Mouse (Mus musculus) small intestine, adult 2 months (tissue): Measurements from ENCODE around the gene Zfp316.

Experiments used
- CTCF ChIP-seq: fragments of 200-500 bp; IDR thresholded peaks from 2 replicates; pipeline ENCODE4 v1.5.1; 2012; ENCODE audit warnings: low read depth, mild to moderate bottlenecking, control low read depth, inconsistent platforms, low read length, moderate library complexity, mixed read lengths; ENCODE audit not compliant: insufficient replicate concordance, insufficient read length; ENCODE audit errors: extremely low read depth
- POLR2A ChIP-seq: fragments of 200-500 bp; IDR thresholded peaks from 2 replicates; pipeline ENCODE4 v1.6.1; 2012; ENCODE audit warnings: low read depth, mild to moderate bottlenecking, control low read depth, inconsistent platforms, low read length, moderate library complexity

DNA sequence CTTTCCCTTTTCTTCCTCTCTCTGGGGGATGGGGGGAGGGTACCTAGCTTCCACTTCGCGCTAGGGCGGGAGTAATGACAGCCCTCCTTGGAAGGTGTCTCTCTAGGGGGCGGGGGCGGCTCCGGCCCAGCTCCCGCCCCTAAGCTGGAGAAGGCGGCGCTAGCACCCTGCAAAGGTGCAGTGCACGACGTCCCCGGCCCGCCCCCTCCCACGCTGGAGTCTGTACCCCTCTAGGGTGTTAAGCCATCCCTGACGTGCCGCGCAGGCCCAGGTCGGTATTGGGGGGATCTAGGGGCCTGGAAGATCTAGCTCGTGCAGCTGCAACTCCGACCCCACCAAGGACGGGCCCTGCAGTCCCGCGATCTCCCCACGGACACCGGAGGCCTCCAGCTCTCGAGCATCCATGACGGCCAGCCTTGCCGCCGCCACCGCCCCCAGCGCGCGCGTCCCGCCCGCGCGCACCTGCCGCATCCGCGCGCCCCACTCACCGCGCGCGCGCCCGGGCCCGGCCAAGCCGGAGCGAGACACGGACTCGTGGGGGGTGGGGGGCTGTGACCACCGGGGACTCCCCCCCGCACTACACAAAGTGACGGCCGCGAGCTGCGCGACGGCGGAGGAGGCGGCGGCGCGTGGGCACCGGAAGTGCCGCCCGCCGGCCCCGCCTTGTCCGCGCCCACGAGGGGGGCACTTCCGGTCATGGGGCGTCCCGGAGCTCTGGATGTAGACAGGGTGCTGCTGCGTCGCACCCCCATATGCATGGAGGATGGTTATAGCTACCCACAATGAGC, at the start of gene Zfp316:
- TF ChIP-seq CTCF (no peak), POLR2A (peak; percentile 34)
